Mouse (Mus musculus) embryo, embryonic 11 days (tissue): ENCODE measurements around the gene Dlx2.

Source experiments
- DNase-seq: peaks from one replicate; pipeline ENCODE4 v3.0.0-alpha.2; 2015

Gene Dlx2

GRCm38 (mm10) chr2:71504852-71505251 is 41.7 kb downstream of the Dlx2 start:
- no peak for DNase-seq

- DNase-seq, result peak; percentile 33
Measured at GRCm38 (mm10) chr2:71499276-71500230, 47.0 kb downstream of the Dlx2 start.

GRCm38 (mm10) chr2:71497175-71497574 is 49.4 kb downstream of the Dlx2 start:
- DNase-seq, result no peak

- no peak for DNase-seq
Measured at GRCm38 (mm10) chr2:71494971-71495370, 51.6 kb downstream of the Dlx2 start.

GRCm38 (mm10) chr2:71494503-71494902 is 52.1 kb downstream of the Dlx2 start:
- DNase-seq, result no peak
